Mouse (Mus musculus): Measurements from ENCODE around the gene Krt23. TPM values are rescaled to one million over a fixed set of nuclear protein-coding genes. Genes with fewer than 3 reads are reported as not detected.

The Krt23 gene
- polyA plus RNA-seq, 1 experiment, result not detected

DNA sequence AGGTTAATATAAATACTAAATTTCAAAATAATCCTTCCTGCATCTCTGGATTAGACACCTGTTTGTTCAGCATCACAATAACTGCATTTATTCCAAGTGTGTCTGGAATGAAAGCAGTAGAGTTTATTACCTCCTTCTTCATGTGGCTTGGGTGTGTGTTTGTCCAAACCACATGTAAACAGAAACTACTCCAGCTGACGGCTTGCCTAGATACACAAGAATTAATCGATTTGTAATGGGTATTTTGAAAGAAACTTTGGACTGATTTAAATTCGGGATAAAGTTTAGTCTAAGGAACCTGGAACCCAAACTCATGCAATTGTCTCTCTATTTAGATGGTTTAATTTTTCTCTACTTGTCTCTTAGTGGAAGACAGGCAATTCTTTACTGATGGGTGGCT lies 18.0 kb downstream of the Krt23 start:
- H3K79me2 ChIP-seq (ENCODE audit: control insufficient read depth, insufficient read depth), result no peaks in the 10 kb centered on the region
- TF ChIP-seq USF1 (IDR thresholded peaks at IDR 0.05; ENCODE audit: low read depth) (no peak), CTCF (IDR thresholded peaks at IDR 0.05; ENCODE audit: control insufficient read depth, insufficient read depth, insufficient read length) (no peak)
- no peaks in the 10 kb centered on the region for H3K79me3 ChIP-seq (ENCODE audit: low read depth)
- no peaks in the 10 kb centered on the region for H3K27me3 ChIP-seq (ENCODE audit: control insufficient read depth, insufficient read depth, insufficient read length)
- no peaks in the 10 kb centered on the region for H3K36me3 ChIP-seq (ENCODE audit: control insufficient read depth, insufficient read depth)
- H3ac ChIP-seq (ENCODE audit: control insufficient read depth, insufficient read length, low read depth), result no peak overlapping the region
- H3K4me3 ChIP-seq (ENCODE audit: insufficient read depth, poor library complexity, severe bottlenecking), result no peak overlapping the region

DNA sequence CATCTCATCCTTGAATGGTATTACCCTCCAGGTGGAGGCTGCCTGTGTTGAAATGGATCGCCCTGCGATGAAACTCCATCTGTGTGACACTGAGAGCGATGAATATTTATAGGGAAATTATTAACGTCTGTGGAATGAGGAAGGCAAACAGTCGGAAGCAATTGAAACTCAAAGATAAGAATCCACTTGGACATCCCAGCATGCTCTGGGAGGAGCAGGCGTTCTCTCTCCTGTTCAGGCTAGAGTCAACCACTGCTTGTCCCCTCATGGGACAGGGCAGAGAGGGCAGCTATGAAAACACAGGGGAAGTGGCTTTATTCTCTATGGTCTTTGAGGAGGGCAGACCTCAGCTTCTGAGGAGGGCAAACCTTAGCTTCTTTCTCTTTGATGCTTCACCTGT lies 19.5 kb downstream of the Krt23 start:
- Histone ChIP-seq H3K79me3 (ENCODE audit: low read depth) (no peaks in the 10 kb centered on the region), H3K4me3 (ENCODE audit: insufficient read depth, poor library complexity, severe bottlenecking) (no peak overlapping the region), H3K79me2 (ENCODE audit: control insufficient read depth, insufficient read depth) (no peaks in the 10 kb centered on the region), H3ac (ENCODE audit: control insufficient read depth, insufficient read length, low read depth) (no peak overlapping the region), H3K27me3 (ENCODE audit: control insufficient read depth, insufficient read depth, insufficient read length) (no peaks in the 10 kb centered on the region), H3K36me3 (ENCODE audit: control insufficient read depth, insufficient read depth) (no peaks in the 10 kb centered on the region)
- TF ChIP-seq FOSL1 (IDR thresholded peaks at IDR 0.05; ENCODE audit: insufficient read depth, low read length, poor library complexity, severe bottlenecking) (no peak), MYOG (IDR thresholded peaks at IDR 0.05; ENCODE audit: control insufficient read depth, extremely low read depth, insufficient read length) (no peak), MYOD1 (IDR thresholded peaks at IDR 0.05; ENCODE audit: control insufficient read depth, insufficient read length, low read depth) (no peak), CEBPB (IDR thresholded peaks at IDR 0.05; ENCODE audit: low read depth) (no peak), USF1 (IDR thresholded peaks at IDR 0.05; ENCODE audit: low read depth) (no peak), CTCF (IDR thresholded peaks at IDR 0.05; ENCODE audit: control insufficient read depth, insufficient read depth, insufficient read length) (no peak), MAX (IDR thresholded peaks at IDR 0.05) (no peak)

DNA sequence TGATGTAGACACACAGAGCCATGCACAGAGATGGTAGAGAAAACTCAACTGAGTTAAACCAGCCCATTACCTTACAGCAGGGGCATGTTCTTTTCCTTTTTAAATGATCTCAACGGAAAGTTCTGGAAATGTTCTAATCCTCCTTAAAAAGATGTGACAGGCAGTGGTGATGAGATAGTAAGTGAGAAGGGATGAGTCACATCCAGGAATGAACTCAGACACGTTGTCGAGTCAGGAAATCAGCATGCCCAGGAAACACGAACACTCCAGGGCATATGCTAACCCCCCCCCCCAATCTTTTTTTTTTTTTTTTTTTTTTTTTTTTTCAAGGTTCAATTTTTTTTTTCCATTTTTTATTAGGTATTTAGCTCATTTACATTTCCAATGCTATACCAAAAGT lies 20.5 kb downstream of the Krt23 start:
- Histone ChIP-seq H3K27me3 (ENCODE audit: control insufficient read depth, insufficient read depth, insufficient read length) (no peaks in the 10 kb centered on the region), H3K36me3 (ENCODE audit: control insufficient read depth, insufficient read depth) (no peaks in the 10 kb centered on the region), H3ac (ENCODE audit: control insufficient read depth, insufficient read length, low read depth) (no peak overlapping the region), H3K4me3 (ENCODE audit: insufficient read depth, poor library complexity, severe bottlenecking) (no peak overlapping the region), H3K79me2 (ENCODE audit: control insufficient read depth, insufficient read depth) (no peaks in the 10 kb centered on the region), H3K79me3 (ENCODE audit: low read depth) (no peaks in the 10 kb centered on the region)
- no peak for TF ChIP-seq MYOG (IDR thresholded peaks at IDR 0.05; ENCODE audit: control insufficient read depth, extremely low read depth, insufficient read length)
- TF ChIP-seq MYOD1 (IDR thresholded peaks at IDR 0.05; ENCODE audit: control insufficient read depth, insufficient read length, low read depth), result no peak
- no peak for TF ChIP-seq FOSL1 (IDR thresholded peaks at IDR 0.05; ENCODE audit: insufficient read depth, low read length, poor library complexity, severe bottlenecking)
- no peak for TF ChIP-seq CTCF (IDR thresholded peaks at IDR 0.05; ENCODE audit: control insufficient read depth, insufficient read depth, insufficient read length)
- TF ChIP-seq MAX (IDR thresholded peaks at IDR 0.05), result peak; percentile 63

DNA sequence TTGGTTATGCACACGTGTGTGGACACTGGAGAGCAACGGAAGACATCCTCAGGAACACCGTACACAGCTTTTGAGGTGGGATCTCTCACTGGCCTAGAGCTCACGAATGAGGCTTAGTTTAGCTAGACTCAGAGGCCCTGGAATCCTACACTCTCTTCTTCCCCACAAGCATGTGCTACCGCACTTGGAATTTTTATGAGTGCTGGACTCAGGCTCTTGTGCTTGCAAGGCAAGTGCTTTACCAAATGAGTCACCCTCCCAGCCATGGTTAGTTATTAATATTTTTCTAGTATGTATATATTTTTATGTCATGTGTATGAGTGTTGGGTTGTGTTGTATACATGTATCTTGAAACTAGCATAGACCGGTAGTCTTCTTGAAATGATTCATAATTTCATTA lies 21.0 kb downstream of the Krt23 start:
- H3K79me2 ChIP-seq (ENCODE audit: control insufficient read depth, insufficient read depth), result no peaks in the 10 kb centered on the region
- no peaks in the 10 kb centered on the region for H3K27me3 ChIP-seq (ENCODE audit: control insufficient read depth, insufficient read depth, insufficient read length)
- no peaks in the 10 kb centered on the region for H3K79me3 ChIP-seq (ENCODE audit: low read depth)
- H3K36me3 ChIP-seq (ENCODE audit: control insufficient read depth, insufficient read depth), result no peaks in the 10 kb centered on the region
- H3ac ChIP-seq (ENCODE audit: control insufficient read depth, insufficient read length, low read depth), result no peak overlapping the region
- TF ChIP-seq MAX (IDR thresholded peaks at IDR 0.05) (peak; percentile 87), FOSL1 (IDR thresholded peaks at IDR 0.05; ENCODE audit: insufficient read depth, low read length, poor library complexity, severe bottlenecking) (peak; percentile 36), CEBPB (IDR thresholded peaks at IDR 0.05; ENCODE audit: low read depth) (no peak), MYOD1 (IDR thresholded peaks at IDR 0.05; ENCODE audit: control insufficient read depth, insufficient read length, low read depth) (peak; percentile 51)
- H3K4me3 ChIP-seq (ENCODE audit: insufficient read depth, poor library complexity, severe bottlenecking), result no peak overlapping the region

DNA sequence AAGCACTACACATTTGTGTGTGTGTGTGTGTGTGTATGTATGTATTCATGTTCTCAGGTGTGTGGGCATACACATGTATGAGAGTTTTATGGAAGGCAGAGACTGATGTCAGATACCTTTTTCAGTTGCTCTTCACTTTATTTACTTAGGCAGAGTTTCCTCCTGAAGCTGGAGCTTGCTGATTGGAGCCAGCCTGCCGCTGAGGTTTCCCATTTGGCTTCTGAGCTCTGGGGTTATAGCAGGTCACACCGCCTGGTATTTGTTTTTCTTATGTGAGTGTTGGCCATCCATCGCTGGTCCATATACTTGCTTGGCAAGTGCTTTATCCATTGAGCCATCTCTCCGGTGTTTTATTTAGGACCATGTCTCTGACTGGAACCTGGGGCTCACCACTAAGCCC lies 23.7 kb downstream of the Krt23 start:
- Histone ChIP-seq H3K79me3 (ENCODE audit: low read depth) (no peaks in the 10 kb centered on the region), H3K36me3 (ENCODE audit: control insufficient read depth, insufficient read depth) (no peaks in the 10 kb centered on the region), H3ac (ENCODE audit: control insufficient read depth, insufficient read length, low read depth) (no peak overlapping the region), H3K27me3 (ENCODE audit: control insufficient read depth, insufficient read depth, insufficient read length) (no peaks in the 10 kb centered on the region), H3K79me2 (ENCODE audit: control insufficient read depth, insufficient read depth) (no peaks in the 10 kb centered on the region), H3K4me3 (ENCODE audit: insufficient read depth, poor library complexity, severe bottlenecking) (no peak overlapping the region)
- TF ChIP-seq CTCF (IDR thresholded peaks at IDR 0.05; ENCODE audit: control insufficient read depth, insufficient read depth, insufficient read length) (no peak), CEBPB (IDR thresholded peaks at IDR 0.05; ENCODE audit: low read depth) (no peak), MYOD1 (IDR thresholded peaks at IDR 0.05; ENCODE audit: control insufficient read depth, insufficient read length, low read depth) (no peak), USF1 (IDR thresholded peaks at IDR 0.05; ENCODE audit: low read depth) (no peak), MYOG (IDR thresholded peaks at IDR 0.05; ENCODE audit: control insufficient read depth, extremely low read depth, insufficient read length) (no peak), FOSL1 (IDR thresholded peaks at IDR 0.05; ENCODE audit: insufficient read depth, low read length, poor library complexity, severe bottlenecking) (no peak), MAX (IDR thresholded peaks at IDR 0.05) (no peak)

DNA sequence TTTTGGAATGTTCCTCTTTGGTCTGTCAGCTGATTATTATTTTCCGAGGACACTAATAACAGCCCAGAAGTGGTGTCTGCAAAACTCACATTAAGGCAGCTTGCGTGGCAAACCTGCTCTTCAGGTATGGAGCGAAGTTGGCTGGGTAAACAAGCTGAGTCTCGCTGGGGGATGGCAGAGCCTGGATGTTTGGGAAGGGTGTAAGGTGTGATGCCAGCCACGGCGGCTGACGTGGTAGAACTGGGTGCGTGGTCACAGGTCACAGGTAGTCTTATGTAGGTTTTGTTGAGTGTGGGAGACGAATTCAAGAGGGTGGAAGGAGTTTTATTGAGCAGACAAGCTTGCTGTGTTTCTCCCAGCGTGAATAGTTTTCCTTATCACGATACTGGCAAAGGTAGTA lies 24.4 kb downstream of the Krt23 start:
- no peaks in the 10 kb centered on the region for H3K79me3 ChIP-seq (ENCODE audit: low read depth)
- TF ChIP-seq FOSL1 (IDR thresholded peaks at IDR 0.05; ENCODE audit: insufficient read depth, low read length, poor library complexity, severe bottlenecking) (no peak), CTCF (IDR thresholded peaks at IDR 0.05; ENCODE audit: control insufficient read depth, insufficient read depth, insufficient read length) (no peak), USF1 (IDR thresholded peaks at IDR 0.05; ENCODE audit: low read depth) (no peak), CEBPB (IDR thresholded peaks at IDR 0.05; ENCODE audit: low read depth) (no peak), MYOG (IDR thresholded peaks at IDR 0.05; ENCODE audit: control insufficient read depth, extremely low read depth, insufficient read length) (no peak), MAX (IDR thresholded peaks at IDR 0.05) (no peak), MYOD1 (IDR thresholded peaks at IDR 0.05; ENCODE audit: control insufficient read depth, insufficient read length, low read depth) (no peak)
- no peak overlapping the region for H3ac ChIP-seq (ENCODE audit: control insufficient read depth, insufficient read length, low read depth)
- no peak overlapping the region for H3K4me3 ChIP-seq (ENCODE audit: insufficient read depth, poor library complexity, severe bottlenecking)
- H3K36me3 ChIP-seq (ENCODE audit: control insufficient read depth, insufficient read depth), result no peaks in the 10 kb centered on the region
- no peaks in the 10 kb centered on the region for H3K27me3 ChIP-seq (ENCODE audit: control insufficient read depth, insufficient read depth, insufficient read length)
- no peaks in the 10 kb centered on the region for H3K79me2 ChIP-seq (ENCODE audit: control insufficient read depth, insufficient read depth)

Measured in C2C12 (cell line).